Mouse (Mus musculus): ENCODE measurements around the gene Gm9844.

The Gm9844 gene

GRCm38 (mm10) chr7:24902264-24902629 is 40.2 kb downstream of the Gm9844 start:
- DNase-seq: no peak

- peak; percentile 76 to 85 for DNase-seq
These were observed 40.8 kb downstream of the Gm9844 start, which contains the start of gene Arhgef1 for GRCm38 (mm10) chr7:24902630-24903443. TSS of gene Arhgef1 (plus strand) at chr7:24902912.

DNA sequence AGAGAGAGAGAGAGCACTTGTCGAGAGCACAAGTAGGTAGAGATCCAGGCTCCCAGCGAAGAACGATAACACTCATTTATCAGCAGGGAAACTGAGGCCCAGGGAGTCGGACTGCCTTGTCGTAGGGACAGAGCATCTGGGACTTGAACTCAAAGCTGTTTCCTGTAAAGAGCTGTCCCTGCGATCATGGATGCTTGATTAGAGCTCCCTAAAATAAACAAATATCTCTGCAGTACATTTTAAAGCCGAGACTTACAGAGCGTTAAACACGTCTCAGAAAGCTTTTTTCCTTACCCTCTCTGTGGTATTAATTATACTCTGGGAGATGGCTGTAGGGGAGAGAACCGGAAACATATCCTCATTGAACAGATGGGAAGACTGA is 41.4 kb downstream of the Gm9844 start:
- no peak for DNase-seq

GRCm38 (mm10) chr7:24904070-24904483 is 42.1 kb downstream of the Gm9844 start:
- peak; percentile 98 to 99 for DNase-seq

- peak; percentile 72 to 81 for DNase-seq
These were observed 42.9 kb downstream of the Gm9844 start for GRCm38 (mm10) chr7:24904936-24905335.

DNA sequence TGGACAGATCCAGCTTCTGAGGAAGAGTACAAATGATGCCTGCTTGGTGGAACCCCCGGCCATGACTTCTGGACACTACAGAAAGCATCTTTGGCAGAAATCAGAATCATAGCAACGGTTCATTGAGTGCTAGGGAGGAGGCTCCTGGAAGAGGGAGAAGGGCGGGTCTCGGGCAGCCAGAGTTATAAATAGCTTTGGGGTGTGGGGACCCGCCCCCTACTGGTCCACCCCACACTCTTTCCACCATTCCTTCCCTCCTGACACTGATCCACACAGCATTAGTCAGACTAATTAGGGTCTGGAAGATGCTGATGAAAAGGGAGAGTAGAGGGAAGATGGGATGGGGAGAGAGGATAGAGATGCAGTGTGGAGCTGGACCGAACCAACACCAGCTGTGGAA is 44.5 kb downstream of the Gm9844 start:
- DNase-seq: no peak

DNA sequence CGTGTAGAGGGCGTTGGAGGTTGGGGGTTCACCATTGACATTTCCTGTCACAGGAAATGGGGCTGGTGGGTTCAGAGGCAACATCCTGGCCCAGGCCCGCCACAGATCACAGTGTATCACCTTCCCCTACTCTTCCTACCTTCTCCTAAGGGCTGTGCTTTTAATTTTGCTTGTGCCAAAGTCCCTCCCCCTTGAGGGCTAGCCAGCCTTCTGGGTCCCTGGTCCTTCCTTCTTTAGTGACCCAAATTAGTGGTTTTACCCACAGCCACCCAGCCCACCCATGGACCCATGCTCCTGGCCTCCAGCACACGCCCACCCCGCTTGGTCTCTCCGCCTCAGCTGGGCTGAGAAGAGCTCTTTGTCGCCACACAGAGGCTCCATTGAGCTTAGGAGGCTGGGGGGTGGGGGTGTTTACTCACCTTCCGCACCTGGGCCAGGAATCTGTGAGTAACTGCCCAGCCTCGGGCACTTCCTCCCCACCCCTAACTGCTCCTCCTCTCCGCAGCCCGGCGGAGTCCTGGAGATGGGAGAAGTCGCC is 45.3 kb downstream of the Gm9844 start:
- DNase-seq: no peak

All from kidney, postnatal 36 days (tissue).